10 mouse cellular contexts compared by ENCODE assay signal in the genomic region with DNA sequence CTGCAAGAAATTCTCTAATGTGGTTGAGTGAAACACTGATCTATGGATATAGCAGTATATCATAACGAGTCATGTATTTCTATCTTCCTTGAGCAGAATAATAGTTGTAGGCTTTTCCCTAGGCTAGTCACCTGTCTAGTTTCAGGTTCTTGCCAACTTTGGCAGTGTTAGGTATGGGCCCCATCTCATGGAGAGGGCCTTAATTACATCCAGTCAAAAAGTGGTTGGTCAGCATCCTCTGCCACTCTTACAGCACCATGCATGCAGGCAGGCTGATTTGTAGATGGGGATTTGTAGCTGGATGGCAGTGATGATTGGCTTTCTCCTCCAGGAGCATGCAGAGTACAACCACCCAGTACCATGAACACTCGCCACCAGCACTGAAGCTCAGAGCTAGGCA.
DNase-seq lines count a peak whose midpoint lies in the region; ATAC-seq and TF ChIP-seq lines count a peak whose summit lies in the region.
"Had no signal": no experiment of that assay in that cellular context is flagged by ENCODE, and none has a peak within 500 bp of the region (broad histone marks: within the 10 kb centered on the region; RNA-seq: fewer than 3 reads in every experiment).

No protein-coding gene starts in this region.

- H3K9ac ChIP-seq in heart, postnatal 0 days (replicated peaks; ENCODE audit: low read depth, low read length), result no peak overlapping the region
- H3K9ac ChIP-seq in heart, embryonic 12.5 days, result no peak overlapping the region
- H3K9ac ChIP-seq in stomach, postnatal 0 days (ENCODE audit: low read length), result no peak overlapping the region
- no peak overlapping the region for H3K9ac ChIP-seq in hindbrain, embryonic 14.5 days
- H3K9ac ChIP-seq: limb, embryonic 15.5 days had no signal

- H3K36me3 ChIP-seq in heart, postnatal 0 days (replicated peaks; ENCODE audit: control insufficient read depth, insufficient read depth, low read length), result peaks cover 18% of the 10 kb centered on the region
- H3K36me3 ChIP-seq in heart, embryonic 12.5 days, result peaks cover 13% of the 10 kb centered on the region
- no peaks in the 10 kb centered on the region for H3K36me3 ChIP-seq in stomach, postnatal 0 days (ENCODE audit: control insufficient read depth, insufficient read depth, low read length)
- H3K36me3 ChIP-seq in hindbrain, embryonic 14.5 days (replicated peaks; ENCODE audit: control insufficient read depth, insufficient read depth), result peaks cover 17% of the 10 kb centered on the region; the same call in 1 of the 2 replicates

- TF ChIP-seq CTCF in heart, postnatal 0 days (IDR thresholded peaks at IDR 0.05; ENCODE audit: low read depth), result peak; percentile 38
- peak; percentile 51 for TF ChIP-seq CTCF in stomach, postnatal 0 days (IDR thresholded peaks at IDR 0.05; ENCODE audit: low read depth)

- H3K27ac ChIP-seq in heart, postnatal 0 days (ENCODE audit: low read depth), result no peak overlapping the region
- H3K27ac ChIP-seq in heart, embryonic 12.5 days (ENCODE audit: poor library complexity, severe bottlenecking), result no peak overlapping the region
- no peak overlapping the region for H3K27ac ChIP-seq in stomach, postnatal 0 days (replicated peaks)
- no peak overlapping the region for H3K27ac ChIP-seq in hindbrain, embryonic 14.5 days
- H3K27ac ChIP-seq: limb, embryonic 15.5 days had no signal

- DNase-seq in heart, postnatal 0 days (ENCODE audit: low spot score), result no peak
- DNase-seq in lung, postnatal 10 days, result peak; percentile 21
- DNase-seq in lung, postnatal 14 days, result no peak
- DNase-seq in cerebellum, adult 11-12 months, result peak; percentile 22
- no peak for DNase-seq in stomach, postnatal 0 days (ENCODE audit: low spot score)
- DNase-seq in hindbrain, embryonic 14.5 days (ENCODE audit: low spot score), result no peak
- DNase-seq: thymus, postnatal 36 days had no signal

- ATAC-seq in heart, postnatal 0 days (ENCODE audit: insufficient read depth, low read depth), result no peak
- no peak for ATAC-seq in heart, embryonic 12.5 days (ENCODE audit: insufficient number of reproducible peaks, low FRiP score)
- no peak for ATAC-seq in stomach, postnatal 0 days (ENCODE audit: low FRiP score, low TSS enrichment)
- no peak for ATAC-seq in hindbrain, embryonic 14.5 days (ENCODE audit: low FRiP score)
- ATAC-seq: hindbrain, embryonic 16.5 days had no signal

- no peak overlapping the region for H3K4me2 ChIP-seq in heart, postnatal 0 days (ENCODE audit: low read depth, low read length)
- no peak overlapping the region for H3K4me2 ChIP-seq in heart, embryonic 12.5 days
- no peak overlapping the region for H3K4me2 ChIP-seq in stomach, postnatal 0 days (replicated peaks; ENCODE audit: low read depth)
- no peak overlapping the region for H3K4me2 ChIP-seq in hindbrain, embryonic 14.5 days (replicated peaks)
- H3K4me2 ChIP-seq: limb, embryonic 15.5 days had no signal

- H3K27me3 ChIP-seq in heart, postnatal 0 days (ENCODE audit: control insufficient read depth, insufficient read depth, low read length), result no peaks in the 10 kb centered on the region
- no peaks in the 10 kb centered on the region for H3K27me3 ChIP-seq in heart, embryonic 12.5 days (replicated peaks)
- no peaks in the 10 kb centered on the region for H3K27me3 ChIP-seq in stomach, postnatal 0 days (ENCODE audit: control insufficient read depth, insufficient read depth, low read length)
- no peaks in the 10 kb centered on the region for H3K27me3 ChIP-seq in hindbrain, embryonic 14.5 days (ENCODE audit: control insufficient read depth, insufficient read depth, low read length)
- H3K27me3 ChIP-seq: limb, embryonic 15.5 days had no signal

- WGBS in heart, postnatal 0 days, result 92% methylated on average over 2 of the region's 2 CpGs
- WGBS in heart, embryonic 12.5 days, result 91% methylated on average over 2 of the region's 2 CpGs
- 93% methylated on average over 2 of the region's 2 CpGs for WGBS in stomach, postnatal 0 days
- WGBS in hindbrain, embryonic 14.5 days, result 97% methylated on average over 2 of the region's 2 CpGs

- H3K4me3 ChIP-seq in heart, postnatal 0 days (ENCODE audit: low read depth, low read length), result no peak overlapping the region
- no peak overlapping the region for H3K4me3 ChIP-seq in heart, embryonic 12.5 days
- H3K4me3 ChIP-seq in stomach, postnatal 0 days (ENCODE audit: low read depth, low read length), result no peak overlapping the region
- no peak overlapping the region for H3K4me3 ChIP-seq in hindbrain, embryonic 14.5 days (replicated peaks; ENCODE audit: low read length)
- H3K4me3 ChIP-seq: limb, embryonic 15.5 days had no signal

- no peaks in the 10 kb centered on the region for H3K4me1 ChIP-seq in heart, postnatal 0 days (ENCODE audit: control insufficient read depth, insufficient read depth)
- no peaks in the 10 kb centered on the region for H3K4me1 ChIP-seq in heart, embryonic 12.5 days (replicated peaks)
- H3K4me1 ChIP-seq in stomach, postnatal 0 days (replicated peaks; ENCODE audit: control insufficient read depth, insufficient read depth), result no peaks in the 10 kb centered on the region
- H3K4me1 ChIP-seq in hindbrain, embryonic 14.5 days (replicated peaks; ENCODE audit: control insufficient read depth, insufficient read depth, low read length), result no peaks in the 10 kb centered on the region
- H3K4me1 ChIP-seq: limb, embryonic 15.5 days had no signal

- H3K9me3 ChIP-seq in heart, postnatal 0 days (replicated peaks; ENCODE audit: control insufficient read depth, low read length), result no peaks in the 10 kb centered on the region
- H3K9me3 ChIP-seq in heart, embryonic 12.5 days (replicated peaks), result no peaks in the 10 kb centered on the region
- no peaks in the 10 kb centered on the region for H3K9me3 ChIP-seq in stomach, postnatal 0 days (ENCODE audit: control insufficient read depth, low read length)
- no peaks in the 10 kb centered on the region for H3K9me3 ChIP-seq in hindbrain, embryonic 14.5 days (ENCODE audit: control insufficient read depth, low read length)
- H3K9me3 ChIP-seq: limb, embryonic 15.5 days had no signal

- no peak for TF ChIP-seq EP300 in heart, postnatal 0 days (IDR thresholded peaks at IDR 0.05; ENCODE audit: low read depth)
- no peak for TF ChIP-seq EP300 in stomach, postnatal 0 days (optimal IDR thresholded peaks at IDR 0.05)

Comparison
In these comparisons a context has a peak if more than half of its experiments do, and no peak if none do; other contexts are left out.
1. DNase-seq: peak in lung, postnatal 10 days (single experiment) and cerebellum, adult 11-12 months (single experiment); none in heart, postnatal 0 days (single experiment), lung, postnatal 14 days (single experiment), stomach, postnatal 0 days (single experiment) and hindbrain, embryonic 14.5 days (single experiment).